Mouse (Mus musculus): ENCODE results near the gene Olfr1048. TPM values are rescaled to one million over a fixed set of nuclear protein-coding genes. Genes with fewer than 3 reads are reported as not detected.
"Not testable (repeated sequence)": the region's sequence is repeated elsewhere in the genome, so short reads cannot be mapped to it uniquely, and the experiment has no call there.

Gene Olfr1048
- total RNA-seq (2022) = not detected

- DNase-seq (ENCODE audit: low spot score in 2 of 2) = no peak
These were observed at the start of gene Olfr1048 for GRCm38 (mm10) chr2:86240189-86240588. Gene Olfr1048, minus strand, starts transcription at chr2:86240289.

- not testable (repeated sequence) for DNase-seq (ENCODE audit: low spot score in 2 of 2)
These were observed 38.9 kb upstream of the Olfr1048 start, which contains the start of gene Olfr1051 for GRCm38 (mm10) chr2:86278988-86279387. Gene Olfr1051, minus strand, starts transcription at chr2:86279088.

- not testable (repeated sequence) for DNase-seq (ENCODE audit: low spot score in 2 of 2)
These were observed 18.1 kb upstream of the Olfr1048 start, which contains the start of gene Olfr1049 for GRCm38 (mm10) chr2:86258228-86258627. Gene Olfr1049, minus strand, starts transcription at chr2:86258328.

GRCm38 (mm10) chr2:86231301-86231700 lies 8.8 kb downstream of the Olfr1048 start, which contains the start of gene Olfr1047:
Gene Olfr1047, minus strand, starts transcription at chr2:86231401.
- no peak for DNase-seq (ENCODE audit: low spot score in 2 of 2)

GRCm38 (mm10) chr2:86219214-86219613 lies 20.9 kb downstream of the Olfr1048 start, which contains the start of gene Olfr1046:
Gene Olfr1046, minus strand, starts transcription at chr2:86219314.
- no peak for DNase-seq (ENCODE audit: low spot score in 2 of 2)

GRCm38 (mm10) chr2:86202909-86203308 lies 37.2 kb downstream of the Olfr1048 start, which contains the start of gene Olfr1045:
Gene Olfr1045, minus strand, starts transcription at chr2:86203009.
- DNase-seq (ENCODE audit: low spot score in 2 of 2) = no peak

GRCm38 (mm10) chr2:86195863-86196262 lies 44.2 kb downstream of the Olfr1048 start:
- DNase-seq (ENCODE audit: low spot score in 2 of 2) = no peak

GRCm38 (mm10) chr2:86185583-86185982 lies 54.5 kb downstream of the Olfr1048 start, which contains the start of gene Olfr52:
Gene Olfr52, minus strand, starts transcription at chr2:86185683.
- no peak for DNase-seq (ENCODE audit: low spot score in 2 of 2)

Other genes starting within 250 kb of the Olfr1048 start
- not detected for gene Olfr1031, start 250.0 kb downstream of the Olfr1048 start, total RNA-seq (2022)
- not detected for gene Olfr1032, start 234.7 kb downstream of the Olfr1048 start, total RNA-seq (2022)
- not detected for gene Olfr1033, start 219.7 kb downstream of the Olfr1048 start, total RNA-seq (2022)
- gene Olfr1034, start 194.4 kb downstream of the Olfr1048 start, total RNA-seq (2022) = not detected
- not detected for gene Olfr1036, start 166.3 kb downstream of the Olfr1048 start, total RNA-seq (2022)
- gene Olfr1037, start 152.9 kb downstream of the Olfr1048 start, total RNA-seq (2022) = not detected
- gene Olfr1039, start 104.4 kb downstream of the Olfr1048 start, total RNA-seq (2022) = under 1 TPM in 1 of 4 experiments, not detected in 3; 0.11 TPM
- gene Olfr1040, start 93.6 kb downstream of the Olfr1048 start, total RNA-seq (2022) = not detected
- not detected for gene Olfr1042, start 78.5 kb downstream of the Olfr1048 start, total RNA-seq (2022)
- gene Olfr1043, start 72.8 kb downstream of the Olfr1048 start, total RNA-seq (2022) = not detected
- gene Olfr1044, start 62.5 kb downstream of the Olfr1048 start, total RNA-seq (2022) = not detected
- gene Olfr52, start 54.6 kb downstream of the Olfr1048 start, total RNA-seq (2022) = not detected
- gene Olfr1045, start 37.3 kb downstream of the Olfr1048 start, total RNA-seq (2022) = not detected
- not detected for gene Olfr1046, start 21.0 kb downstream of the Olfr1048 start, total RNA-seq (2022)
- gene Olfr1047, start 8.9 kb downstream of the Olfr1048 start, total RNA-seq (2022) = not detected
- gene Olfr1049, start 18.0 kb upstream of the Olfr1048 start, total RNA-seq (2022) = not detected
- gene Olfr1051, start 38.8 kb upstream of the Olfr1048 start, total RNA-seq (2022) = not detected
- not detected for gene Olfr1052, start 52.2 kb upstream of the Olfr1048 start, total RNA-seq (2022)
- not detected for gene Olfr1053, start 75.0 kb upstream of the Olfr1048 start, total RNA-seq (2022)
- not detected for gene Olfr1054, start 95.1 kb upstream of the Olfr1048 start, total RNA-seq (2022)
- not detected for gene Olfr1055, start 110.0 kb upstream of the Olfr1048 start, total RNA-seq (2022)
- gene Olfr1056, start 122.2 kb upstream of the Olfr1048 start, total RNA-seq (2022) = not detected
- gene Olfr1057, start 138.1 kb upstream of the Olfr1048 start, total RNA-seq (2022) = not detected
- not detected for gene Olfr1058, start 148.3 kb upstream of the Olfr1048 start, total RNA-seq (2022)
- gene Olfr1061, start 173.8 kb upstream of the Olfr1048 start, total RNA-seq (2022) = not detected
- not detected for gene Olfr1062, start 186.5 kb upstream of the Olfr1048 start, total RNA-seq (2022)
- gene Olfr1065, start 210.3 kb upstream of the Olfr1048 start, total RNA-seq (2022) = not detected
- gene Olfr1066, start 216.0 kb upstream of the Olfr1048 start, total RNA-seq (2022) = not detected
- gene Olfr228, start 247.1 kb upstream of the Olfr1048 start, total RNA-seq (2022) = not detected

Measured in layer of hippocampus, adult 8-10 months (tissue).